Mouse (Mus musculus): ENCODE measurements around the gene Vstm5. TPM values are rescaled to one million over a fixed set of nuclear protein-coding genes. Genes with fewer than 3 reads are reported as not detected.

Gene Vstm5
- polyA plus RNA-seq, 1 experiment = 12.7 TPM

DNA sequence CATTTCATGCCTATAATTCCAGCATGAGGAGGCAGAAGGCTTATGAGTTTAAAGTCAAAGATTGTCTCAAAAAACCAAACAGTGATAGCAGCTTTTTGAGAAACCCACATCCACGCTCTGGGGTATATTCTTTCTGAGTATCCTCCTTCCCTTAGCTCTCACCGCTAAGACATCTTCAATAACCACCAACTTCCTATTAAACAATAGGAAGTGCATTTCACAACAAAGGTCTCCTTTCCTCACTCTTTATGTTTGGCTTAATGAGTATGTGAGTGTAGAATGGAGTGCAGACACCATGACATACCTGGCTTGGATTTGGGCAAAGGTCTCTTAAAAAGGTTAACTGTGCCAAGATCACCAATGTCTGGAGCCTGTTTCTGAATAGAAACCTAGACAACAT is 35.1 kb downstream of the Vstm5 start:
- no peak overlapping the region for H3K4me3 ChIP-seq (replicated peaks; ENCODE audit: insufficient read depth, low read depth, low read length)
- peaks cover 2% of the 10 kb centered on the region; the same call in 1 of the 2 replicates for H3K4me1 ChIP-seq (ENCODE audit: control insufficient read depth, insufficient read depth, low read length)
- TF ChIP-seq CTCF (IDR thresholded peaks at IDR 0.05; ENCODE audit: borderline replicate concordance, insufficient read depth, low read depth, low read length) (no peak), POLR2A (IDR thresholded peaks at IDR 0.05; ENCODE audit: borderline replicate concordance, insufficient read depth, low read length) (no peak)
- H3K27me3 ChIP-seq (ENCODE audit: control insufficient read depth, insufficient read depth, low read length) = no peaks in the 10 kb centered on the region
- WGBS = 96% methylated on average over 2 of the region's 2 CpGs
- H3K27ac ChIP-seq (ENCODE audit: insufficient read depth, low read length) = no peak overlapping the region
- DNase-seq = no peak

DNA sequence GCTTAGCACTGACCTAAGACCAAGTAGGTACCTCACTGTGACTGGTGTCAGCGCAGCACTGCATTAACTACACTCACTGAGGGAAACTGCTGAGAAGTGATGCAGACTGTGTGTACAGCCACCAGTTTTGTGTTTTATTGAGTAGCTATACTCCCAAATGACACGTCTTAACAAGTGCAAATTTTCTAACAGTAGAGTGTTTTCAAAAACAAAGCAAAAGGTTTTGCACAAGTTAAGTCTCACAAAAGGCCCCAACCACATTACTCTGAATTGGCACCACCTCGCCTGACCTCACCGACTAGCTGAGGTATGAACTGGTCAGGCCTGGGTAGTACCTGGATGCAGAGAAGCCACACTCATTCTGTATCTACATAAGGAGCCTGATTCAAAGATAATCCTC is 38.0 kb downstream of the Vstm5 start:
- Histone ChIP-seq H3K27me3 (ENCODE audit: control insufficient read depth, insufficient read depth, low read length) (no peaks in the 10 kb centered on the region), H3K4me1 (ENCODE audit: control insufficient read depth, insufficient read depth, low read length) (peaks cover 6% of the 10 kb centered on the region; the same call in 1 of the 2 replicates), H3K27ac (ENCODE audit: insufficient read depth, low read length) (no peak overlapping the region), H3K4me3 (replicated peaks; ENCODE audit: insufficient read depth, low read depth, low read length) (no peak overlapping the region)
- 97% methylated on average over 4 of the region's 4 CpGs for WGBS
- no peak for TF ChIP-seq CTCF (IDR thresholded peaks at IDR 0.05; ENCODE audit: borderline replicate concordance, insufficient read depth, low read depth, low read length)
- TF ChIP-seq POLR2A (IDR thresholded peaks at IDR 0.05; ENCODE audit: borderline replicate concordance, insufficient read depth, low read length) = no peak
- no peak for DNase-seq

DNA sequence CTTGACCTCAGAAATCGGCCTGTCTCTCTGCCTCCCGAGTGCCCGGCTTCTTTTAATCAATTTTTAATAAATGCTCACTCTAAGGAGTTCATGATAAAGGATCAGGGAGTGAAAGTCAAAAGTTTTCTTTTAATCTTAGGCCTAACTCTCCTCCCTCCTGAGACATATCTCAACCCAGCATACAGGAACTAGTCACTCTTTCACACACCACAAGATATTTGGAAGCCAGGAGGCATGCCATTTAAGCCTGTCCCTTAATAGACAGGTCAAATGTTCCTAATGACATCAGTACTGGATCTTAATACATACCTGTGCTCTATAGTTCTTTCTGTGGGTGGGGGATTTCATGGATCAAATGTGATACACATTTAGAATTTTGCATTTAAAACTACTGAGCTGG is 39.5 kb downstream of the Vstm5 start:
- Histone ChIP-seq H3K4me3 (replicated peaks; ENCODE audit: insufficient read depth, low read depth, low read length) (no peak overlapping the region), H3K27ac (ENCODE audit: insufficient read depth, low read length) (no peak overlapping the region), H3K27me3 (ENCODE audit: control insufficient read depth, insufficient read depth, low read length) (no peaks in the 10 kb centered on the region), H3K4me1 (ENCODE audit: control insufficient read depth, insufficient read depth, low read length) (peaks cover 6% of the 10 kb centered on the region; the same call in 1 of the 2 replicates)
- DNase-seq = no peak
- WGBS = 95% methylated on average over 3 of the region's 3 CpGs
- TF ChIP-seq POLR2A (IDR thresholded peaks at IDR 0.05; ENCODE audit: borderline replicate concordance, insufficient read depth, low read length) (no peak), CTCF (IDR thresholded peaks at IDR 0.05; ENCODE audit: borderline replicate concordance, insufficient read depth, low read depth, low read length) (no peak)

DNA sequence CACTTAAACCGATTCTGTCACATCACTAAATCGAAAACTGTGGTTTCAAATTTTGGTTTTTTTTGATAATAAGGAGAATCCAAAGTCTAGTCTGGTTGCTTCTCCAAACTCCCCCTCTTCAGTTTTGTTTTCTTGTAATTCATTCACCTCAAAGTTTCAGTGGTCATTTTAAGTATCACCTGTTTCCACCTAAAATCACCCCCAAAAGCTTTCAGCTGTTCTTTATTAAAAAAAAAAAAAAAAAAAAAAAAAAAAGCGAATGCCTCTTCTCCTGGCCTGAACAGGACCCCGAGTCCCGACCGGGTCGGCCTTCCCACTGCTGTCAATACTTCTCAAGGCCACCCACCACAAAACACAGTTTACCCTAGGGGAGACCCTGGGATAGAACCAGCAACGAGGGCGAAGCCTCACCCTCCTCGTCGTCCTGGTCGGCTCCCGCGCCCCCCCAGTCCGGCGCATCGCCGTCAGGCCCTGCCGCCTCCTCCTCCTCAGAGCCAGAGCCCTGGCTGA is 40.3 kb downstream of the Vstm5 start:
- H3K27me3 ChIP-seq (ENCODE audit: control insufficient read depth, insufficient read depth, low read length) = no peaks in the 10 kb centered on the region
- no peak for TF ChIP-seq CTCF (IDR thresholded peaks at IDR 0.05; ENCODE audit: borderline replicate concordance, insufficient read depth, low read depth, low read length)
- TF ChIP-seq POLR2A (IDR thresholded peaks at IDR 0.05; ENCODE audit: borderline replicate concordance, insufficient read depth, low read length) = no peak
- H3K4me1 ChIP-seq (ENCODE audit: control insufficient read depth, insufficient read depth, low read length) = peaks cover 6% of the 10 kb centered on the region; the same call in 1 of the 2 replicates
- WGBS = 8% methylated on average over 18 of the region's 19 CpGs
- peak overlapping the region; percentile 70 for H3K27ac ChIP-seq (ENCODE audit: insufficient read depth, low read length)
- H3K4me3 ChIP-seq (replicated peaks; ENCODE audit: insufficient read depth, low read depth, low read length) = peak overlapping the region; percentile 90
- no peak for DNase-seq

- TF ChIP-seq POLR2A (IDR thresholded peaks at IDR 0.05; ENCODE audit: borderline replicate concordance, insufficient read depth, low read length) (peak; percentile 88; the same call in 1 of the 2 replicates), CTCF (IDR thresholded peaks at IDR 0.05; ENCODE audit: borderline replicate concordance, insufficient read depth, low read depth, low read length) (no peak)
- peak within 1 kb of the TSS; percentile 70 for H3K27ac ChIP-seq (ENCODE audit: insufficient read depth, low read length)
- WGBS = under 1% methylated on average over 57 of the region's 57 CpGs
- peak; percentile 95 for DNase-seq
- peak within 1 kb of the TSS; percentile 90 for H3K4me3 ChIP-seq (replicated peaks; ENCODE audit: insufficient read depth, low read depth, low read length)
- H3K27me3 ChIP-seq (ENCODE audit: control insufficient read depth, insufficient read depth, low read length) = no peaks in the 10 kb centered on the region
- H3K4me1 ChIP-seq (ENCODE audit: control insufficient read depth, insufficient read depth, low read length) = peaks cover 6% of the 10 kb centered on the region; the same call in 1 of the 2 replicates
Observed at GRCm38 (mm10) chr9:15279649-15280490, 41.0 kb downstream of the Vstm5 start, which contains the start of gene Med17. TSS of gene Med17 (minus strand) at chr9:15279931.

- TF ChIP-seq POLR2A (IDR thresholded peaks at IDR 0.05; ENCODE audit: borderline replicate concordance, insufficient read depth, low read length) (no peak), CTCF (IDR thresholded peaks at IDR 0.05; ENCODE audit: borderline replicate concordance, insufficient read depth, low read depth, low read length) (no peak)
- peak in 1 of 2 experiments; percentile 19 for DNase-seq
- peaks cover 6% of the 10 kb centered on the region; the same call in 1 of the 2 replicates for H3K4me1 ChIP-seq (ENCODE audit: control insufficient read depth, insufficient read depth, low read length)
- H3K4me3 ChIP-seq (replicated peaks; ENCODE audit: insufficient read depth, low read depth, low read length) = peak overlapping the region; percentile 90
- H3K27ac ChIP-seq (ENCODE audit: insufficient read depth, low read length) = no peak overlapping the region
- no peaks in the 10 kb centered on the region for H3K27me3 ChIP-seq (ENCODE audit: control insufficient read depth, insufficient read depth, low read length)
- WGBS = 41% methylated on average over 5 of the region's 5 CpGs
Observed at GRCm38 (mm10) chr9:15280491-15280879, 41.6 kb downstream of the Vstm5 start.

DNA sequence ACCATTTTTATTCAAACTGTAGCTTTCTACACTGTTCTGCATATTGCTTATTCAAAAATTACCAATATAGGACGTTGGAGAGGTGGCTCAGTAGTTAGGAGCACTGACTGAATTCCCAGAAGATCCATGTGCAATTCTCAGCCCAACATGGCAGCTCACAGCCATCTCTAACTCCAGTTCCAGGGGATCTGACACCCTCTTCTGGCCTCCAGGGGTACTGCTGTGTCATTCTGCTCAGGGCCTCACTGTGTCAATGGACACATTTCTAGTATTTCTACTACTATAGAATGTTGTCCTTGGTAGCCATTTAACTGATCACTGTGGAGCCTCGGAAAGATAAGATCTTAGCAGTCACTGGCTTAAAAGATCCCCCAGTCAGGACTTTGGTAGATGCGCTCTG is 46.6 kb downstream of the Vstm5 start:
- Histone ChIP-seq H3K4me3 (replicated peaks; ENCODE audit: insufficient read depth, low read depth, low read length) (no peak overlapping the region), H3K4me1 (ENCODE audit: control insufficient read depth, insufficient read depth, low read length) (peaks cover 3% of the 10 kb centered on the region; the same call in 1 of the 2 replicates), H3K27ac (ENCODE audit: insufficient read depth, low read length) (no peak overlapping the region), H3K27me3 (ENCODE audit: control insufficient read depth, insufficient read depth, low read length) (no peaks in the 10 kb centered on the region)
- TF ChIP-seq CTCF (IDR thresholded peaks at IDR 0.05; ENCODE audit: borderline replicate concordance, insufficient read depth, low read depth, low read length) (peak; percentile 10; the same call in 1 of the 2 replicates), POLR2A (IDR thresholded peaks at IDR 0.05; ENCODE audit: borderline replicate concordance, insufficient read depth, low read length) (no peak)
- DNase-seq = no peak
- WGBS = 71% methylated on average over 3 of the region's 3 CpGs

Data from cerebellum, adult 2 months (tissue).